Mouse (Mus musculus) left cerebral cortex, postnatal 25 days (tissue): Measurements from ENCODE around the gene Fhod1. TPM values are rescaled to one million over a fixed set of nuclear protein-coding genes. Genes with fewer than 3 reads are reported as not detected.

Experiments used
- DNase-seq, 2 experiments: peaks; one replicate each; pipeline ENCODE4 v3.0.0; 2022; ENCODE audit warnings: low spot score in 2 of 2, mixed read lengths in 1 of 2
- intact Hi-C: fragments of 180-260 bp; cut with DNase I; formaldehyde crosslinking; loops from one replicate; pipeline ENCODE4 v1.15.1; 2025
- total RNA-seq, 2 experiments: library from RNA; stranded (reverse); gene quantifications; 2 replicates each; pipeline ENCODE4 v1.2.3; 2021

Fhod1 gene
- total RNA-seq, result 1 to 10 TPM; 2.5 to 3.2 TPM

GRCm38 (mm10) chr8:105347428-105348221 is at the start of gene Fhod1:
TSS of gene Fhod1 (minus strand) at chr8:105347953.
- intact Hi-C loops, result loop anchor here (2.0 kb wide), 1 partner anchor 21 kb away; the partner anchor contains the start of genes Lrrc29 and Tmem208
- peak; percentile 83 to 95 for DNase-seq

- intact Hi-C loops, result no loop called here
- no peak for DNase-seq
These were observed 46.2 kb upstream of the Fhod1 start for GRCm38 (mm10) chr8:105393915-105394314.

GRCm38 (mm10) chr8:105393089-105393787 is 45.5 kb upstream of the Fhod1 start:
- no peak for DNase-seq
- intact Hi-C loops, result no loop called here

- intact Hi-C loops, result no loop called here
- no peak for DNase-seq
These were observed 41.3 kb upstream of the Fhod1 start for GRCm38 (mm10) chr8:105389096-105389495.

- DNase-seq, result no peak
- intact Hi-C loops, result no loop called here
These were observed 39.4 kb upstream of the Fhod1 start for GRCm38 (mm10) chr8:105387151-105387550.

GRCm38 (mm10) chr8:105384070-105384469 is 36.3 kb upstream of the Fhod1 start:
- no peak for DNase-seq
- intact Hi-C loops, result no loop called here

- DNase-seq, result no peak
- intact Hi-C loops, result no loop called here
These were observed 32.6 kb upstream of the Fhod1 start for GRCm38 (mm10) chr8:105380308-105380707.

GRCm38 (mm10) chr8:105378673-105379072 is 30.9 kb upstream of the Fhod1 start:
- intact Hi-C loops, result no loop called here
- DNase-seq, result no peak

GRCm38 (mm10) chr8:105374513-105374966 is 26.8 kb upstream of the Fhod1 start:
- intact Hi-C loops, result loop anchor here (5.0 kb wide), 1 partner anchor 103 kb away; no protein-coding TSS in a partner anchor
- DNase-seq, result no peak

- no peak for DNase-seq
- intact Hi-C loops, result loop anchor here (5.0 kb wide), 1 partner anchor 104 kb away; no protein-coding TSS in a partner anchor
These were observed 25.3 kb upstream of the Fhod1 start, which contains the start of gene Plekhg4 for GRCm38 (mm10) chr8:105373032-105373431. TSS of gene Plekhg4 (plus strand) at chr8:105373274.

- intact Hi-C loops, result loop anchor here (5.0 kb wide), 1 partner anchor 105 kb away; no protein-coding TSS in a partner anchor
- no peak for DNase-seq
These were observed 24.7 kb upstream of the Fhod1 start for GRCm38 (mm10) chr8:105372473-105372872.

GRCm38 (mm10) chr8:105367107-105367506 is 19.4 kb upstream of the Fhod1 start:
- DNase-seq, result peak in 1 of 2 experiments; percentile 16
- intact Hi-C loops, result no loop called here

- intact Hi-C loops, result no loop called here
- DNase-seq, result no peak
These were observed 14.3 kb upstream of the Fhod1 start for GRCm38 (mm10) chr8:105361751-105362702.

- no peak for DNase-seq
- intact Hi-C loops, result loop anchor here (10.0 kb wide), 1 partner anchor 115 kb away; the partner anchor contains the start of gene Tppp3
These were observed 11.9 kb upstream of the Fhod1 start for GRCm38 (mm10) chr8:105359646-105360045.

- DNase-seq, result no peak
- intact Hi-C loops, result loop anchor here (10.0 kb wide), 1 partner anchor 116 kb away; the partner anchor contains the start of gene Tppp3
These were observed 11.5 kb upstream of the Fhod1 start for GRCm38 (mm10) chr8:105359208-105359607.

GRCm38 (mm10) chr8:105356681-105357080 is 8.9 kb upstream of the Fhod1 start:
- DNase-seq, result no peak
- intact Hi-C loops, result loop anchor here (10.0 kb wide), 1 partner anchor 118 kb away; the partner anchor contains the start of gene Tppp3

- no peak for DNase-seq
- intact Hi-C loops, result loop anchor here (10.0 kb wide), 1 partner anchor 119 kb away; the partner anchor contains the start of gene Tppp3
These were observed 7.6 kb upstream of the Fhod1 start for GRCm38 (mm10) chr8:105355179-105356024.

GRCm38 (mm10) chr8:105354549-105354948 is 6.8 kb upstream of the Fhod1 start:
- DNase-seq, result no peak
- intact Hi-C loops, result loop anchor here (10.0 kb wide), 1 partner anchor 120 kb away; the partner anchor contains the start of gene Tppp3
